Mouse (Mus musculus) intestine, postnatal 0 days (tissue): ENCODE measurements around the gene Ccnt1. TPM values are rescaled to one million over a fixed set of nuclear protein-coding genes. Genes with fewer than 3 reads are reported as not detected.

Source experiments
- ATAC-seq: fragments of 200-750 bp; cut with Nextera tagmentation; 2 replicates; pipeline ENCODE4 v1.8.0; 2017; ENCODE audit warnings: mild to moderate bottlenecking, moderate TSS enrichment, moderate library complexity
- H3K27ac ChIP-seq: fragments of 300-500 bp; sonication (generic); 2 replicates; pipeline ENCODE4 v1.5.1; 2014; ENCODE audit warnings: mild to moderate bottlenecking, low read depth, low read length, moderate library complexity
- H3K27me3 ChIP-seq: fragments of 300-500 bp; sonication (generic); replicated peaks from 2 replicates; pipeline ENCODE4 v1.6.1; 2014; ENCODE audit warnings: low read length, mixed read lengths; ENCODE audit not compliant: control insufficient read depth, insufficient read depth
- H3K36me3 ChIP-seq: fragments of 300-500 bp; sonication (generic); 2 replicates; pipeline ENCODE4 v1.6.1; 2014; ENCODE audit warnings: mild to moderate bottlenecking, moderate library complexity; ENCODE audit not compliant: control insufficient read depth, insufficient read depth
- H3K4me1 ChIP-seq: fragments of 300-500 bp; sonication (generic); replicated peaks from 2 replicates; pipeline ENCODE4 v1.6.1; 2014; ENCODE audit warnings: antibody characterized with exemption, low read length, mixed read lengths; ENCODE audit not compliant: control insufficient read depth, insufficient read depth
- H3K4me2 ChIP-seq: fragments of 300-500 bp; sonication (generic); replicated peaks from 2 replicates; pipeline ENCODE4 v1.6.1; 2014; ENCODE audit warnings: low read depth, mild to moderate bottlenecking, moderate library complexity
- H3K4me3 ChIP-seq: fragments of 300-500 bp; sonication (generic); 2 replicates; pipeline ENCODE4 v1.5.1; 2014; ENCODE audit warnings: low read depth, low read length
- H3K9ac ChIP-seq: fragments of 300-500 bp; sonication (generic); 2 replicates; pipeline ENCODE4 v1.6.1; 2014; ENCODE audit warnings: mild to moderate bottlenecking, low read depth, low read length
- H3K9me3 ChIP-seq: fragments of 300-500 bp; sonication (generic); 2 replicates; pipeline ENCODE4 v1.6.1; 2016; ENCODE audit warnings: mixed run types; ENCODE audit not compliant: control insufficient read depth
- CTCF ChIP-seq: sonication (generic); IDR thresholded peaks from 2 replicates; pipeline ENCODE4 v1.5.1; 2016; ENCODE audit warnings: low read depth, mild to moderate bottlenecking, control low read depth, antibody characterized with exemption, moderate library complexity
- WGBS: fragments of 180-500 bp; shearing (Covaris S2); extraction: QIAGEN DNeasy Blood & Tissue Kit; methylation state at CpG from one replicate; pipeline ENCODE4 v1.1.7; 2014; 5-methylcytosine and 5-hydroxymethylcytosine counted together
- microRNA-seq: library from miRNA; unstranded; fragments of <30 nt; microRNA quantifications from one replicate; pipeline ENCODE4, GENCODE M21; 2016
- polyA plus RNA-seq: library from polyadenylated mRNA; unstranded; fragments of >200 nt; fragmentation: Nextera tagmentation; extraction: Ambion mirVana; gene quantifications from 2 replicates; pipeline ENCODE4 v1.2.1, GENCODE M21; 2015

The Ccnt1 gene
- polyA plus RNA-seq, 1 experiment from 2014 or later, result 21.1 TPM

- Histone ChIP-seq H3K9ac (no peak within 1 kb of the TSS), H3K4me2 (no peak within 1 kb of the TSS), H3K4me1 (no peaks in the 10 kb centered on the region), H3K9me3 (no peaks in the 10 kb centered on the region), H3K36me3 (no peaks in the 10 kb centered on the region), H3K27ac (no peak within 1 kb of the TSS), H3K27me3 (no peaks in the 10 kb centered on the region), H3K4me3 (no peak within 1 kb of the TSS)
- no peak for ATAC-seq
- no peak for TF ChIP-seq CTCF
- WGBS, result 56% methylated on average over 4 of the region's 4 CpGs
Measured at GRCm38 (mm10) chr15:98492102-98492501, 78.6 kb downstream of the Ccnt1 start, which contains the start of gene Olfr279. Gene Olfr279, plus strand, starts transcription at chr15:98492402.

GRCm38 (mm10) chr15:98491332-98491731, 79.4 kb downstream of the Ccnt1 start:
- Histone ChIP-seq H3K9me3 (no peaks in the 10 kb centered on the region), H3K36me3 (no peaks in the 10 kb centered on the region), H3K4me2 (no peak overlapping the region), H3K27ac (no peak overlapping the region), H3K9ac (no peak overlapping the region), H3K27me3 (no peaks in the 10 kb centered on the region), H3K4me1 (no peaks in the 10 kb centered on the region), H3K4me3 (no peak overlapping the region)
- WGBS, result 37% methylated on average over 2 of the region's 2 CpGs
- TF ChIP-seq CTCF, result no peak
- no peak for ATAC-seq

Small RNA genes within 50 kb of the gene (microRNA-seq; reads per million reads assigned to microRNA genes)
- gene Mir1291, result 1.1 reads per million

Other genes starting within 250 kb of the Ccnt1 start
- gene Olfr284, start 229.9 kb downstream of the Ccnt1 start, polyA plus RNA-seq, result not detected in 2 replicates
- not detected in 2 replicates for gene Olfr283, start 190.0 kb downstream of the Ccnt1 start, polyA plus RNA-seq
- gene Olfr282, start 139.7 kb downstream of the Ccnt1 start, polyA plus RNA-seq, result not detected in 2 replicates
- not detected in 2 replicates for gene Olfr281, start 118.3 kb downstream of the Ccnt1 start, polyA plus RNA-seq
- not detected in 2 replicates for gene OR5BS1P, start 101.0 kb downstream of the Ccnt1 start, polyA plus RNA-seq
- gene Lalba, start 88.2 kb downstream of the Ccnt1 start, polyA plus RNA-seq, result 0.34 and 0.56 TPM in 2 replicates
- gene Olfr279, start 78.5 kb downstream of the Ccnt1 start, polyA plus RNA-seq, result not detected in 2 replicates
- gene Kansl2, start 36.7 kb downstream of the Ccnt1 start, polyA plus RNA-seq, result 42.1 and 42.3 TPM in 2 replicates
- not detected in 2 replicates for gene 4930415O20Rik, start 81 bp upstream of the Ccnt1 start, polyA plus RNA-seq
- 10.6 and 11.1 TPM in 2 replicates for gene Adcy6, start 39.2 kb upstream of the Ccnt1 start, polyA plus RNA-seq
- gene Cacnb3, start 59.9 kb upstream of the Ccnt1 start, polyA plus RNA-seq, result 9.3 and 10.3 TPM in 2 replicates
- gene Ddx23, start 92.0 kb upstream of the Ccnt1 start, polyA plus RNA-seq, result 9.0 and 11.7 TPM in 2 replicates
- 1.1 and 1.4 TPM in 2 replicates for gene Rnd1, start 106.5 kb upstream of the Ccnt1 start, polyA plus RNA-seq
- gene Ccdc65, start 137.3 kb upstream of the Ccnt1 start, polyA plus RNA-seq, result 0.27 and 0.38 TPM in 2 replicates
- 30.9 and 32.4 TPM in 2 replicates for gene Fkbp11, start 157.3 kb upstream of the Ccnt1 start, polyA plus RNA-seq
- 31.8 and 35.3 TPM in 2 replicates for gene Arf3, start 192.3 kb upstream of the Ccnt1 start, polyA plus RNA-seq
- gene Wnt10b, start 207.2 kb upstream of the Ccnt1 start, polyA plus RNA-seq, result 0.08 TPM in 1 of 2 replicates, not detected in the other
- gene Wnt1, start 218.9 kb upstream of the Ccnt1 start, polyA plus RNA-seq, result not detected in 2 replicates
- gene Ddn, start 238.6 kb upstream of the Ccnt1 start, polyA plus RNA-seq, result 0.07 TPM in 1 of 2 replicates, not detected in the other